ENCODE assay signal across 7 mouse cellular contexts in genomic region chr17:43017341-43018052, GRCm38 (mm10). TPM values are rescaled to one million over a fixed set of nuclear protein-coding genes. Genes with fewer than 3 reads are reported as not detected.
DNase-seq lines count a peak whose midpoint lies in the region; ATAC-seq and TF ChIP-seq lines count a peak whose summit lies in the region.

No protein-coding gene starts in this region.

- peak overlapping the region; percentile 99 for H3K4me2 ChIP-seq in intestine, postnatal 0 days (replicated peaks; ENCODE audit: low read depth)
- H3K4me2 ChIP-seq in liver, embryonic 11.5 days = peak overlapping the region; percentile 88
- peak overlapping the region; percentile 59 for H3K4me2 ChIP-seq in midbrain, postnatal 0 days (ENCODE audit: low read depth, low read length, poor library complexity, severe bottlenecking)

- H3K36me3 ChIP-seq in intestine, postnatal 0 days (ENCODE audit: control insufficient read depth, insufficient read depth) = no peaks in the 10 kb centered on the region
- H3K36me3 ChIP-seq in liver, embryonic 11.5 days (ENCODE audit: control insufficient read depth, insufficient read depth, low read length) = peaks cover 2% of the 10 kb centered on the region; the same call in 1 of the 2 replicates
- H3K36me3 ChIP-seq in midbrain, postnatal 0 days (ENCODE audit: insufficient read depth, low read length) = 0 out of 2 replicates have a peak, but pooled peaks cover 2% of the 10 kb centered on the region

- no peaks in the 10 kb centered on the region for H3K9me3 ChIP-seq in intestine, postnatal 0 days (ENCODE audit: control insufficient read depth)
- no peaks in the 10 kb centered on the region for H3K9me3 ChIP-seq in liver, embryonic 11.5 days (ENCODE audit: control insufficient read depth, low read length)
- no peaks in the 10 kb centered on the region for H3K9me3 ChIP-seq in midbrain, postnatal 0 days (ENCODE audit: low read length)

- WGBS in intestine, postnatal 0 days = 3% methylated on average over 39 of the region's 40 CpGs
- WGBS in liver, embryonic 11.5 days = 2% methylated on average over 39 of the region's 40 CpGs
- under 1% methylated on average over 39 of the region's 40 CpGs for WGBS in midbrain, postnatal 0 days

- TF ChIP-seq CTCF in intestine, postnatal 0 days (IDR thresholded peaks at IDR 0.05; ENCODE audit: low read depth) = no peak
- no peak for TF ChIP-seq CTCF in midbrain, postnatal 0 days (IDR thresholded peaks at IDR 0.05)

- peak; percentile 41; the same call in 1 of the 2 replicates for ATAC-seq in intestine, postnatal 0 days
- peak; percentile 59 for ATAC-seq in liver, embryonic 11.5 days (replicated peaks; ENCODE audit: low FRiP score)
- peak; percentile 62 for ATAC-seq in midbrain, postnatal 0 days (ENCODE audit: low FRiP score)

- H3K4me1 ChIP-seq in intestine, postnatal 0 days (replicated peaks; ENCODE audit: control insufficient read depth, insufficient read depth, low read length) = no peaks in the 10 kb centered on the region
- no peaks in the 10 kb centered on the region for H3K4me1 ChIP-seq in liver, embryonic 11.5 days (replicated peaks; ENCODE audit: control insufficient read depth, insufficient read depth, low read length)
- H3K4me1 ChIP-seq in midbrain, postnatal 0 days (ENCODE audit: insufficient read depth, low read length) = 0 out of 2 replicates have a peak, but pooled peaks cover 5% of the 10 kb centered on the region

- peak overlapping the region; percentile 46; the same call in 1 of the 2 replicates for H3K27ac ChIP-seq in intestine, postnatal 0 days (ENCODE audit: low read depth, low read length)
- peak overlapping the region; percentile 71 for H3K27ac ChIP-seq in liver, embryonic 11.5 days (ENCODE audit: low read depth, low read length)
- peak overlapping the region; percentile 95 for H3K27ac ChIP-seq in midbrain, postnatal 0 days (ENCODE audit: low read depth, low read length)

- DNase-seq in brain, adult 2 months (ENCODE audit: low read depth, low spot score) = peak; percentile 71
- DNase-seq in embryo, embryonic 11.5 days (ENCODE audit: low read depth, low spot score) = peak; percentile 26
- peak; percentile 97 for DNase-seq in heart, adult 11 months
- DNase-seq in liver, embryonic 11.5 days (ENCODE audit: low spot score) = peak; percentile 72
- peak; percentile 79 for DNase-seq in midbrain, postnatal 0 days (ENCODE audit: low spot score)
- DNase-seq in spleen, postnatal 36 days (ENCODE audit: low spot score in 2 of 2) = peak; percentile 64

- 0 out of 2 replicates have a peak, but pooled peaks cover 8% of the 10 kb centered on the region for H3K27me3 ChIP-seq in intestine, postnatal 0 days (replicated peaks; ENCODE audit: control insufficient read depth, insufficient read depth, low read length)
- no peaks in the 10 kb centered on the region for H3K27me3 ChIP-seq in liver, embryonic 11.5 days (replicated peaks; ENCODE audit: control insufficient read depth, insufficient read depth, low read length)
- H3K27me3 ChIP-seq in midbrain, postnatal 0 days (ENCODE audit: insufficient read depth, low read length) = no peaks in the 10 kb centered on the region

- peak overlapping the region; percentile 71 for H3K9ac ChIP-seq in intestine, postnatal 0 days (ENCODE audit: low read depth, low read length)
- H3K9ac ChIP-seq in liver, embryonic 11.5 days (ENCODE audit: low read depth, low read length) = peak overlapping the region; percentile 95
- H3K9ac ChIP-seq in midbrain, postnatal 0 days (replicated peaks; ENCODE audit: low read length, poor library complexity, severe bottlenecking) = peak overlapping the region; percentile 99

- peak overlapping the region; percentile 70 for H3K4me3 ChIP-seq in intestine, postnatal 0 days (ENCODE audit: low read depth, low read length)
- H3K4me3 ChIP-seq in liver, embryonic 11.5 days (ENCODE audit: low read depth, low read length) = peak overlapping the region; percentile 92
- peak overlapping the region; percentile 92 for H3K4me3 ChIP-seq in midbrain, postnatal 0 days (ENCODE audit: low read depth, low read length)

RNA-seq across cellular contexts. Expression of gene Tnfrsf21, which starts 1.1 kb away (rescaled TPM):
- 9.0 and 10.0 TPM in 2 replicates for polyA plus RNA-seq in intestine, postnatal 0 days (2015; fragmentation: Nextera tagmentation; extraction: Ambion mirVana)
- polyA plus RNA-seq in liver, embryonic 11.5 days (2014; fragmentation: Nextera tagmentation; extraction: Ambion mirVana) = 30.8 and 36.0 TPM in 2 replicates
- total RNA-seq in midbrain, postnatal 0 days (2014; rRNA removed) = 94.6 and 110 TPM in 2 replicates
- polyA plus RNA-seq in midbrain, postnatal 0 days (2015; fragmentation: Nextera tagmentation; extraction: Ambion mirVana) = 74.5 and 74.6 TPM in 2 replicates

Comparison
In these comparisons a context has a peak if more than half of its experiments do, and no peak if none do; other contexts are left out.
1. Peak in every context shown above with its lines: DNase-seq, ATAC-seq, H3K4me3 ChIP-seq and H3K27ac ChIP-seq.
2. DNase-seq: peak in every context shown above with its lines; median percentile 97 in heart, adult 11 months; 79 in midbrain, postnatal 0 days; 72 in liver, embryonic 11.5 days; 71 in brain, adult 2 months; 64 in spleen, postnatal 36 days; 26 in embryo, embryonic 11.5 days.